Mouse (Mus musculus) kidney, adult 2 months (tissue): ENCODE measurements at regions not wholly inside any gene's neighbourhood (a gene's known extent, or its start where the extent isn't known, plus 50 kb on each side); places are given as distances from the start of the nearest gene placed in this dataset.
A peak's percentile ranks its signal among the peaks of the same experiment; 100 is the strongest.

Source experiments
- DNase-seq: peaks from one replicate; pipeline ENCODE4 v3.0.0; 2021
- H3K27ac ChIP-seq: fragments of 200-500 bp; 2 replicates; pipeline ENCODE4 v1.5.1; 2012; ENCODE audit warnings: low read depth, low read length, control low read depth, inconsistent platforms; ENCODE audit not compliant: insufficient read depth
- H3K27me3 ChIP-seq: fragments of 200-500 bp; replicated peaks from 2 replicates; pipeline ENCODE4 v1.6.1; 2012; ENCODE audit warnings: mild to moderate bottlenecking, moderate library complexity, low read length, inconsistent platforms; ENCODE audit not compliant: control insufficient read depth, insufficient read depth
- H3K36me3 ChIP-seq: fragments of 200-500 bp; 2 replicates; pipeline ENCODE4 v1.6.1; 2012; ENCODE audit warnings: mild to moderate bottlenecking, moderate library complexity, low read length, inconsistent platforms; ENCODE audit not compliant: control insufficient read depth, insufficient read depth
- H3K4me1 ChIP-seq: fragments of 200-500 bp; 2 replicates; pipeline ENCODE4 v1.6.1; 2011; ENCODE audit warnings: low read length; ENCODE audit not compliant: control insufficient read depth, insufficient read depth
- H3K4me3 ChIP-seq: fragments of 200-500 bp; 2 replicates; pipeline ENCODE4 v1.5.1; 2011; ENCODE audit warnings: mild to moderate bottlenecking, low read depth, low read length, control low read depth; ENCODE audit not compliant: insufficient read depth
- CTCF ChIP-seq: fragments of 200-500 bp; conservative IDR thresholded peaks from 2 replicates; pipeline ENCODE4 v1.5.1; 2011; ENCODE audit warnings: low read depth, mild to moderate bottlenecking, control low read depth, low read length, moderate library complexity, mixed read lengths; ENCODE audit not compliant: insufficient read depth, insufficient read length
- POLR2A ChIP-seq: fragments of 200-500 bp; IDR thresholded peaks from one replicate; pipeline ENCODE4 v1.6.1; 2011; ENCODE audit warnings: low read depth, low read length, control low read depth
- WGBS: fragments of 180-500 bp; shearing (Covaris S2); methylation state at CpG from one replicate; pipeline ENCODE4 v1.1.7; 2018; 5-methylcytosine and 5-hydroxymethylcytosine counted together

- no peaks in the 10 kb centered on the region; the same call in 1 of the 2 replicates for H3K4me1 ChIP-seq
- 44% methylated on average over 2 of the region's 2 CpGs for WGBS
- no peaks in the 10 kb centered on the region for H3K27me3 ChIP-seq
- no peaks in the 10 kb centered on the region for H3K36me3 ChIP-seq
- DNase-seq: no peak
- no peak overlapping the region for H3K4me3 ChIP-seq
- TF ChIP-seq POLR2A (no peak), CTCF (no peak)
- H3K27ac ChIP-seq: no peak overlapping the region
Measured at GRCm38 (mm10) chr1:76832311-76832710, 682.6 kb downstream of the Epha4 start.

GRCm38 (mm10) chr1:76835028-76835683 lies 679.7 kb downstream of the Epha4 start:
- Histone ChIP-seq H3K4me1 (no peaks in the 10 kb centered on the region), H3K4me3 (no peak overlapping the region), H3K27ac (no peak overlapping the region), H3K36me3 (no peaks in the 10 kb centered on the region), H3K27me3 (no peaks in the 10 kb centered on the region)
- no peak for TF ChIP-seq CTCF
- no peak for DNase-seq
- WGBS: 56% methylated on average over 6 of the region's 6 CpGs

- 54% methylated on average over 3 of the region's 3 CpGs for WGBS
- no peak for DNase-seq
- no peak for TF ChIP-seq CTCF
- no peak for TF ChIP-seq POLR2A
- no peaks in the 10 kb centered on the region; the same call in 1 of the 2 replicates for H3K27me3 ChIP-seq
- no peak overlapping the region for H3K27ac ChIP-seq
- H3K36me3 ChIP-seq: no peaks in the 10 kb centered on the region
- no peaks in the 10 kb centered on the region for H3K4me1 ChIP-seq
- no peak overlapping the region for H3K4me3 ChIP-seq
Measured at GRCm38 (mm10) chr1:76849346-76849745, 665.5 kb downstream of the Epha4 start.

GRCm38 (mm10) chr1:76866304-76866968 lies 648.5 kb downstream of the Epha4 start:
- H3K4me1 ChIP-seq: no peaks in the 10 kb centered on the region
- 45% methylated on average over 15 of the region's 15 CpGs for WGBS
- H3K27me3 ChIP-seq: no peaks in the 10 kb centered on the region
- DNase-seq: peak; percentile 9
- H3K4me3 ChIP-seq: peak overlapping the region; percentile 4
- H3K36me3 ChIP-seq: no peaks in the 10 kb centered on the region
- no peak overlapping the region for H3K27ac ChIP-seq
- TF ChIP-seq POLR2A (no peak), CTCF (no peak)

GRCm38 (mm10) chr1:76873207-76873606 lies 641.7 kb downstream of the Epha4 start:
- Histone ChIP-seq H3K36me3 (no peaks in the 10 kb centered on the region), H3K27me3 (no peaks in the 10 kb centered on the region), H3K4me1 (no peaks in the 10 kb centered on the region), H3K27ac (peak overlapping the region; percentile 23; the same call in 1 of the 2 replicates), H3K4me3 (no peak overlapping the region)
- peak; percentile 37 for DNase-seq
- 53% methylated on average over 4 of the region's 4 CpGs for WGBS
- no peak for TF ChIP-seq POLR2A
- TF ChIP-seq CTCF: no peak

- no peaks in the 10 kb centered on the region for H3K36me3 ChIP-seq
- WGBS: 80% methylated on average over 6 of the region's 6 CpGs
- TF ChIP-seq POLR2A: no peak
- TF ChIP-seq CTCF: no peak
- no peaks in the 10 kb centered on the region for H3K4me1 ChIP-seq
- no peak overlapping the region for H3K4me3 ChIP-seq
- DNase-seq: no peak
- no peaks in the 10 kb centered on the region for H3K27me3 ChIP-seq
- H3K27ac ChIP-seq: no peak overlapping the region
Measured at GRCm38 (mm10) chr1:76880111-76880782, 634.6 kb downstream of the Epha4 start.

GRCm38 (mm10) chr1:76880783-76881145 lies 634.1 kb downstream of the Epha4 start:
- WGBS: 71% methylated on average over 4 of the region's 4 CpGs
- TF ChIP-seq POLR2A: no peak
- TF ChIP-seq CTCF: no peak
- H3K4me3 ChIP-seq: no peak overlapping the region
- no peak for DNase-seq
- H3K27ac ChIP-seq: no peak overlapping the region
- H3K27me3 ChIP-seq: no peaks in the 10 kb centered on the region
- no peaks in the 10 kb centered on the region for H3K36me3 ChIP-seq
- no peaks in the 10 kb centered on the region for H3K4me1 ChIP-seq
